Mouse (Mus musculus): ENCODE measurements around the gene Babam2. TPM values are rescaled to one million over a fixed set of nuclear protein-coding genes. Genes with fewer than 3 reads are reported as not detected.
"Not testable (repeated sequence)": the region's sequence is repeated elsewhere in the genome, so short reads cannot be mapped to it uniquely, and the experiment has no call there.

Babam2 gene
- total RNA-seq, 1 experiment from 2014 or later = 152 TPM

DNA sequence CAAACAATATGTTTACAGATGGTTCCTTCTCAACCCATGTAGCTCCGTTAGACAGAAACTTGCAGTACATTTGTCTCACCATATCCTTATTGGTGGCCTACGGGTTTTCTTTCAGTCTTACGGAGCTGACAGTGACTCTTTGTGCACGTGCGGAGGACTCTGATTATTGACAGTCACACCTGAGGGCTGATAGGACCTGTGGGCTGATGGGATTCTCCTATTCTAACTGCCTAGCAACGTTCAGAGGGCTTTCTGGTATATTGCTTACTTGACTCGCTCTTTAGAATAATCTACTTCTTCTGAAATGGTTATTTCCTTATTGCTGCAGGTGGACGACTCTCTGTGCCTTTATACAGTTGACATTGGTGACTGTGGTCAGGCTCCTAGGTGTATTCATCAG is 243.4 kb downstream of the Babam2 start:
- no peak for DNase-seq

DNA sequence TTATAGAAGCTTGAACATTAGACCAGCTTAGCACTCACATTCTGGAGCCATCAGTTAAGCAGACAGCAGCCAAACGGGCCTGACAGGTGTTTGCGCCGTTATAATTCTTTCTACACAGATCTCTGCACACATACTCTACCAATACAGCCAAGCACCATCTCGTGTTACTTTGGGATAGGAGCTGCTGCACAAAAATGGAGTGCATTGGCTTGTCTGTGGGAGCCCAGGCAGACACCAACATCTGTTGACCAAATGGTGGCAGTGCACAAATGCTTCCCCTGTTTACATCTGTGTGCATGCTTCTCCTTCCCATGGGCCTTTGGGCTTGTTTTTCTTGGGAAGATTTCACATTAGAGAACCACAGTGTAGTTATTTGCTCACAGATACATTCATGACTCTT is 249.7 kb downstream of the Babam2 start:
- DNase-seq = no peak

DNA sequence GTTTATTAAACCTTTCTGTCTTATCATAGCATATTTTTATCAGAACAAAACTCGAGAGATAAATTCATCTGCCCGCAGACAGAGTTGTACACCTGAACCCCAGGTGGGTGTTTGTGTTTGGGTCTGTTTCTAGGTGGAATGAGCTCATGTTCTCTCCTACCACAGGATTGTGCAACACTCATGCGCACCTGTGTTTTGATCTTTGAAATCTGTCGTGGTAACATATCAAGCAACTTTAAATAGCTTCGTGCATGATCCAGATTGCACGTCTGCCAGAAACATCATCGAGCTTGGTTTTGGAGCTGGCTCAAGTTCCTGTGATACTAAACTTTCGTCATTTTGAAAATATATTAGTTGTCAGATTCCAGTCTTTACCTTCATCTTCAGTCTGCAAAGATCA is 251.9 kb downstream of the Babam2 start:
- DNase-seq = no peak

DNA sequence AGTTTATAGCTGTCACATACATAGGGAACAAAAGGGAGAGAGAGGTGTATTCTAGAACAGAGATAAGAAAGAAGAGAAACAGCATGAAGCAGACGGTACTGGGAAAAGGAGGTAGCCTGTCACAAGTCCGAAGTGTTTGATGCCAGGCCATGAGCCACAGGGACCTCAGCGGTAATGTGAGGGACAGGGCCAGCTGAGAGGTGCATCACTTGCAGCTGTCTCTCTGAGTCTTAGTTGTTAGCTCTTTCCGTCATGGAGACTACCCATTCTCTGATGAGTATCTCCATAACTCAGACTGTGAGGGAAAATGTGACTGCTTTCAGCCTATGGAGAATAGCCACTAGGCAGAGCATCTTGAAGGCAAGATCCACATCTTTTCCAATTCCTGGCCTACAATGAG is 253.0 kb downstream of the Babam2 start:
- no peak for DNase-seq

DNA sequence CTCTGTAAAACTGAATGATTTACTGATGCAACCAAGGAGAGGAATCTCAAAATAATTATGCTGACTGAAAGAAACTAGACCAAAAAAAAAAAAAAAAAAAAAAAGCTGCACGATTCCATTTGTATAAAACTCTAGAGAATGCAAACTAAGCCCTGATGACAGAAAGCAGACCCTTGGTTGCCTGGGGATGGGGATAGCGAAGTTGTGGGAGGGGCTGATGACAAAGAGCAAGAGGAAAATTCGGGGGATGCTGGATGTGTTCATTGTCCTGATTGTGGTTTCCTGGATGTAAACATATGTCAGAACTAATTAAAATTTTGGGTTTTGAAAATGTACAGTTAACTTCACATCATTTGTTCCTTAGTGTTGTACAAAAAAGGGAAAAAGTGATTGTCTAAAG is 257.7 kb downstream of the Babam2 start:
- DNase-seq = no peak

DNA sequence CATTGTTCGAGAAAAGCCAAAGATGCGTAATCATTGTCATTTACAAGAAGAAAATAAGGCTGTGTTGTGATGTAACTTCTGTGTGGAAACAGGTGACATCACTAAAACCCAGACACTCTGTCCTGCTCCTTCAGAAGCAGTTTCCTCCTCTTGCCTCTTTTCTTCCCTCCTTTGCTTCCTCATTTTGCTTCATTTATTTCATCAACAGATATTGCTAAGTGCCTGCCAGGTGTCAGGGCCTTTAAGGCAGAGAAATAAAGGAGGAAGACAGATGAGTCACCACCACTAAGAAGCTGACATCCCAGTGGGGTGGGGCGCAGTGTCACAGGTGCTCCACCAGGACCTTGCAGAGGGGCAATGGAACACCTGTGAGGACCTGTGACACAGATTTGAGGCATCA is 258.9 kb downstream of the Babam2 start:
- DNase-seq = no peak

DNA sequence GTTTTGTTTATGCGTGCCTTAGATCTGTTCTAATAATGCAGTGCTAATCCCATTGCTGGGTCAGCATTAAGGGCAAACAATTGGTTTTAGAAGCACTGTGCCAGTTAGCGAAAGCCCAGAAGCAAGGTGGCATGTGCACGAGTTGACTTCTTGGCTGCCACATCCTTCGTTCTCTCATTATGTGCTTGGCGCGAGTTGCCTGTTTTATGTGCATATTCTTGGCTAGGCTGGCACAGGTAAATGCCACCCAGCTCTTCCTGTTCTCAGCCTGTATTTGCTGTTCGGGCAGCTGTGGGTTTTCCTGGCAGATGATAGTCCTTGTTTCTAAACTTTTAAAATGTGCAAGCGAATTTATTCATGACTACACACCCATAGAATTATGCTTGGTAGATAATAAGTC is 262.4 kb downstream of the Babam2 start:
- DNase-seq = no peak

DNA sequence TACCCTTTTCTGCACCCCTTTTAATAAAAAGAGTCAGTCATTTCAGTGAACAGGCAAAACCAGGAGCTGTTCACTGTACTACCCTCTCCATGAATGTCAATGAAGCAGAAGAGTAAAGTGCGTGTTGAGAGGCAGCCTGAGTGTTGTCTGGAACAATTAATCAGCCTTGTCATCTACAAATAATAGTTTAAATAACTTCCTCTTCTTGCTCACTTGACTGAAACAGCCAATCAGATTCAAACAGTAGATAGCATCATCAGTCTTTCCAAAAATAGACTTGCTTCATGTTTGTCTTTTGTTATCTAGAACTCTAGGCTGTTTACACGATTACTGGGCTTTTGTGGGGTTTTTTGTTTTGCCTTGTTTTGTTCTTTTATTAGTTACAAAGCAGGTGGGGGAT is 263.9 kb downstream of the Babam2 start:
- no peak for DNase-seq

DNA sequence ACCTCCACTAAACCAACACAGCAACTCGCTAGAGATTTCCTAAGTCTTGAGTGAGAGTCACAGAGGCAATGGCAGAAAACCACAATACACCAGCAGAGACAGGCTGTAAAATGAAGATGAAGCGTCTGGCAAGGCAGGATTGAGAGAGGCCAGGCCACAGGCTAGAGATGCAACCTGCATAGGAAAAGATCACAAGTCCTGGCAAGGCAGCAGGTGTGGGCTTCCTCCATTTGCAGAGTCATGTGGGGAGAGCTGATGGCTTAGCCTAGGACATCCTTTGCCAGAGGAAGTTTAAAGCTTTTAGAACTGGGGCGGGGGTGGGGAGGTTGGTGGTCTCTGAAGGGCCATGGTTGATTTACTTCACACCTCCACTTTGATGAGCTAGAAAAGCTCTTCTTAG is 264.9 kb downstream of the Babam2 start:
- no peak for DNase-seq

DNA sequence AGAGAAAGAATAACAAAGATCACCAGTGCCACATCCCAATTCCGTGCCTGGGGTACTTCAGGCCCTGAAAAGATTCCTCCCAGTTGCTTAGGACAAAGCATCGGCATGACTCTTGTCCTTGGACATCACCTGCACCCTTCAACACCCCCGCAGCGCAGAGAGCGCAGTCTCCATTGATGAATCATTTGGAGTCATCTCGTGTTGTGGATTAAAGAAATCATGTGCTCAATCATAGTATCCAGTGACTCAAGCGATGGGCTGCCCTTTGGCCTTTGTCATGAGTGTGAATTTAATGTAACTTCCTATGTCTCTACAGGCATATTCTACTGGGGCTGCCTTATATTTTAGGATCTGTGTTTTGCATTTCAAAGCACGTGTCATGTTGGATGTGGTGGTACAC is 265.9 kb downstream of the Babam2 start:
- DNase-seq = peak; percentile 42

DNA sequence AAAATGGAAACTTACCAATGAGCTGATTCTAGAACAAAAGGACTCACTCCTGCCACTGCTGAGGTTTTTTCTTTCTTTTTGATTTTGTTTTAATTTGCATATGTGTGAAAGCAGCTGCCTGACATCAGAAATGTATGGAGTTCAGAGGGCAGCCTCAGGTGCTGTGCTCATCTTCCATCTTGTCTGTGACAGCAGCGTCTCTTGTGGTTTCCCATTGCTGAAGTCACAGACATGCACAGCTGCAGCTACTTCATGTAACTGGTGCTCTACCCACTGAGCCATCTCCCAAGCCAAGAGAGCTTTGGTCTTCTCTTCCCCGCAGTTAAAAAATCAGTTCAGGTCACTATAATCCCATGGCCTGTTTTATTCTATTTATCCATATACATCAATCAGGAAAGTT is 266.4 kb downstream of the Babam2 start:
- no peak for DNase-seq

DNA sequence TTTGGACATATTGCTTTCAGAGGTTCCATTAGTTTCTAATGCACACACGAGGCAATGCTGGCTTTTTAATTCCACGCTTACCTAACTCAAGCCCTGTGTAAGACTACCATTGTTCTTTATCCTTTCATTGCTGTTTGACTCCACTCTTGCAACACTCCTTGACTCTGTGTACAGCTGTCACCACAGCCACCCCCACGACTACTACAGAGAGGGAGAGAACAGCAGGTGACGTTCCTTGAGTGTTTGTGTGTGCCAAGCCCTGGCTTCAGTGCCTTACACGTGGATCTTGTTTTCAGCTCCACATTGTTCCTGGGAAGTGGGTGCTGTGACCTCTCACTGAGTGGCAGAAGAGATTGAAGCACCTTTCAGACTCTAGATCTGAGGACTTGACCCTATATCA is 269.3 kb downstream of the Babam2 start:
- DNase-seq = no peak

DNA sequence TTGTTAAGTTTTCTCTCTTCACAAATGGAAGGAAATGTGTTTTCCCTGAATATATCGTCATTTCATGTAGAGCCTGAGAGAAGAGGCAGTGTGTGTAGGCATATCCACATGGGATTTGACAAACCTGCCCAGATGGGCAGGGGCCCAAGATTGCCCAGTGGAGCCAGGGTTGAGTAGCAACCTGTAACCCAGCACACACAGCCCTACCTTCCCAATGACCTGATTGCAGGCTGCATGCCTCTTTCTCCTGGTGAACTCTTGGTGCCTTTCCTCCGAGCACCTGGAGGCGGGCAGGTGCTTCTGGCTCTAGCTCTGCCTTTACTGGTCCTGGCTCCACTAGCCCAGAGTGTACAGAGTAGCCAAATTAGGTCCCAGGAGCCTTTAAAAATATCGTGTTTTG is 270.0 kb downstream of the Babam2 start:
- no peak for DNase-seq

DNA sequence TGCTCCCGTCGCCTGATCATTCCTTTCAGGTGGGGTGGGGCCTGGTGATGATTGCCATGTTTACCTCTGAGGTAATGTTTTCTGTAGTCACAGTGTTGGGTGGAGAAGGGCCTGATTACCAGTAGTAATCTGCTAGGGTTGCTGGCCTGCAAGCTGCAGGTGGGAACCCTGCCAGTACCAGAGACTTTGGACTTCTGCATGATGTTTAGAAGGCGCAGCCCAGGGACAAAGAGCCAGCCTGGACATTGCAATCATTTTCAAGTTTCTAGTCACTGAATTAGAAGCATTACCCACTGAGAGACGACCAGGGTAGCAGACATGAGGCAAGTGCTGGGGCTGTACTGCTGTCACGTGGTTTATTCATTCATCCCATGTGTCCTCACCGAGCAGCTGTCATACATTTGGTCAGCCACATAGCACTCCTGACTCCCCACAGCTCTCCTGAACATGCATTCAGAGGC is 270.6 kb downstream of the Babam2 start:
- DNase-seq = no peak

DNA sequence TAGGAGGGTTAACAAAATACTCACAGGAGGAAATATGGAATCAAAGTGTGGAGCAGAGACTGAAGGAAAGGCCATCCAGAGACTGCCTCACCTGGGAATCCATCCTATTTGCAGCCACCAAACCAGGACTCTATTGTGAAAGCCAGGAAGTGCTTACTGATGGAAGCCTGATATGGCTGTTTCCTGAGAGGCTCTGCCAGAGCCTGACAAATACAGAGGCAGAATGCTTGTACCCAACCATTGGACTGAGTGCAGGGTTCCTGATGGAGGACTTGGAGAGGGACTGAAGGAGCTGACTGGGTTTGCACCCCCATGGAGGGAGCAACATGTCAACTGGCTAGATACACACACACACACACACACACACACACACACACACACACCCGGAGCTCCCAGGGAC is 274.9 kb downstream of the Babam2 start:
- DNase-seq = not testable (repeated sequence)

DNA sequence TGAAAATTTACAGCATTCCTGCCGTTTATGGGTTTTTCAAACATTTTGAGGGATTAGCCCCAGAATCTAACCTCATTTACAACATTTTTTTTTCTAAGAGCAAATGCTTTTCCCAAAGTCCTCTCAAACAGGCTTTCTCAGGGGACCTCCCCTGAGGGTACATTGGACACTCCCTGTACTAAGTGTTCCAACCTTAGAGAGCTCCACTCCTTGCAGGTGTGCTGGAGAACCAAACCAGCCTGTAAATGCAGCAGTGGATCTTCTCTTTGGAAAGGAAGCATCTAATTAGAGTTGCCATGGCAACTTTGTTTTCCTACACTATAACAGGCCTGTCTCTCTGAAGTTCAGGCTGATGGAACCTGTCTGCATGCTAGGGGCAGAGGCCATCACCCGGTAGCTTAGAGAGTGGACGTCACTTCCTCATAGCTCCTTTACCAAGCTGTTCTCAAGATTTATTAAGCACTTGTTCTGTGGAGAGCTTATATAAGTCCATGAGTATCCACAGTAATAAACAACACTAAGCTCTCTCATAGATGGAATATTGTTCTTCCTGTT is 277.2 kb downstream of the Babam2 start:
- DNase-seq = no peak

DNA sequence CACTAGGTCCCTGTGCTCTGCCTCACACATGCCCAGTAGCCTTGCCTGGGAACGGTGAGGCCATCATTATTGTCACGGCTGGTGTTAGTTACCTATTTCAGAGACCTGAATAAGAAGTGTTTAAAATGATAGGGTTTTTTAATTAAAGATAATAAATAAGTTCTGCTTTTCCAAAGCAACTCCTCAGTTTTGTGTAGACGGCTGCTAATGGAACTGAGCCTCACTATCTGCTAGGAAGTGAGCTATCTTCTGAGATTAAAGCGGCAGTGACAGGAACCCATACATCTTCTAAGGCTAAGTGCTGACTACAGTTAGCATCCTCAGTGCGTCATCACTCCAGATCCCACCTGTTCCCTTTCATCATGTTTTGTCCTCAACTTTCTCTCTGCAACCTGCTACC is 284.6 kb downstream of the Babam2 start:
- DNase-seq = no peak

DNA sequence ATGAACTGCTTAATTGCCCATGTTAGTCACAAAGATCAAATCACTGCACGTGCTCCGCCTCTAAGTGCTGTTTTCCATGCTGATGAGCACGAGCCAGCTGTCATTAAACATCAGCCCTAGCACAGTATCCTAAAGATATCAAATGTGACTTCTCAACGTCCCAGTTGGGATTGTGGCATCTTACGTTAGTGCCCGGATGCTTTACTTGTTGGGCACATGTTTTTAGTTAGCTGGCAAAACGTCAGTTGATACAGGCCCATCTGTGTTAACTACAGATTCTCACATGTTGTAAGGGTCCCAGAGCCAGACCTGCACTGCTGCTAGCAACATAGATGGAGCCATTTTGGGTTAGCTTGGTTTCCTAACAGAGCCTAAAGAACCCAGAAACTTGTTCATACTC is 285.7 kb downstream of the Babam2 start:
- no peak for DNase-seq

DNA sequence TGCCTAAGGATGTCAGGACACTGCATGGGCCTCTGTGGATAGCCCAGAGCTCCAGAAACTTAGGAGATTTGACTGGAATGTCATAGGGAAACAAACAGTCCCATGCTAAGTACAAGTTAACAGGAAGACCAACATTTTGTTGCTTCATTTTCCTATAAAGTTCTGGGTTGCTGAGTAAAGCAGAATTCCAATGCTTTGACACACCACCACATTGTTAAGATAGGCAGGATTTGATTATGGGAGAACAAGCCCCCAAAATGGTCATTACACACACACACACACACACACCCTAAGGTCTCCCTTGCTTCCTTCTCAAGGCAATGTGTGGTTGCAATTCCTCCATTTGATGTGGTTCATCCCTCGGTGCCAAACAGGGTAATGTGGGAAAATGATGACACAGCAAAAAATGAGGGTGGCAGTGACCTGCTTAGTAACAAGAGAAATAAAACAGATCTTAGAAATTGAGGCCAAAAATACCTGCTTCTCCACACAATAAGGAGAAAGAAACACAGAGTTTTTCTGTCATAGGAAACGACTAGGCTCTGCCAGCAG is 286.4 kb downstream of the Babam2 start:
- no peak for DNase-seq

DNA sequence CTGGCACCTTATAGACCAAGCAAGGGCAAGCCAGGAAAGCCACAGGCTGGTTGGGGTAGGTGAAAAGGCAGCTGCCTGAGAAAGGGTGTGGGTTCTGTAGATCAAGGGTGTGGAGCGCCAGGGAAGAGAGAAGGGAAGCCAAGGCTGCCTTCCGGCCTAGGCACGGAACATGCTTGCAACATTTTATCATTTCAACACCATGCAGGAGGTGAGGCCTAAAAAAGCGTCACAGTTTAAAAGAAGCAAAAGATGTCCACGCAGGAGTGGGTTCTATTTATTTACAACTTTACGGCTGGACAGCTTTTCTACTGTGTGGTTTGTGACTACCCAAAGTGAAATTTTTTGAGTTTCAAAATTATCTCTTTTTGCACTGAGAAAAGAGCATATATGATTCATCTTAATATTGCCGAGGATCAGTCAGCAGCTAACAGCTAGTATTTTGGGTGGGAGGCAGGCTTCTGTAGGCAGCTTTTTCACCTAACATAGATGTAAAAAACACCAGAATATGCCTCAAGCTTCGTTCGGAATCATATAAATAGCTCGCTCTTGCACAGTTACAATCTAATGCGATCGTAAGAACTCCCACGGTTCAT is 287.0 kb downstream of the Babam2 start:
- DNase-seq = peak; percentile 27

DNA sequence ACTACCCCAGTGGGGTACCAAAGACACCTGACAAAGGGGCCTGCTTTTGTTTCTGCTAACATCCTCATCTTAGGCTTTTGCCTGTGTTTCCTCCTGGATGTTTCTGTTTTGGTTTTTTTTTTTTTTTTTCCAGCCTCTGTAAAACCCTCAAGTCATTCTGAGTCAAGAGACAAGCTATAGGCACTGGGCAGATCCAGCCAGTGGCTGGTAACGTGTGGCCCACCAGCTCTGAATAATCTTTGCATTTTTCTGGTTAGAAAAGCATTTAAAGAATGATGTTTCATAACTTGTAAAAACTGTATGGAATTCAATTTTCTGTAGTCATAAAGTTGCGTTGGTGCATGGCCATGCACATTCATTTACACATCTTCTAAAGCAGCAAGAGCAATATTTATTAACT is 287.5 kb downstream of the Babam2 start:
- no peak for DNase-seq

DNA sequence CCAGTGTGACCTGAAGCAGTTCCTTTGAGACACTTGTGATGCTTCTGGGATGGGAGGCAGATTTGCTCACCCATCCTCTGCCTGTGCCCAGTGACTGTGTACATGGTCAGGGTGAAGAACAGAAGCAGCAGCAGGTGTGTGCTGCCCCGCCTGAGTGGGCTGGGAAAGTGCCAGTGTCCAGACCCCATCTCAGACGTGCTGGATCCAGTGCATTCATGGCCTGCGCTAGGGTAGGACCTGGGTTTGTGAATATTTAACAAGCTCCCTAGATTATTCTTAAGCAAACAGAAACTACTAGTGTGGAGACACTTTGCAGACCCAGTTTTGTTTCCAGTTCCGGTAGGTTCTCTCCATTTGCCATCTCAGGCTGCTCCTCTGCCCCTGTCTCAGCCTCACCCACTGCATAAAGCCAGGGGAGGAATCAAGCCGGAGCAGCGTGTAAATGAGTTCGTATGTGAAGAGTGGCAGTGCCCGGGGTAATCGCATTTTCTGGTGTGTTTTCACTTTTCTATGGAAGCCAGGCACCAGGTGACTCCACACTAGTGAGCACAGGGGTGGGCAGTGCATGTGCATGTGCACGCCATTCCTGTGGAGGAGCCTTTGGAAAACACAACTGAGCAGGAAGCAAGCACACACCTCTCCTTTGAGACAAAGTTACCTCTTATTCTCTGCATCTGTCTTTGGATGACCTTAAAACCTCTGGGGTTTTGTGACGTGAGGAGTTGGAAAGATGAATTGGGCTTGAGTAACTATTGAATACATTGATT is 290.2 kb downstream of the Babam2 start:
- no peak for DNase-seq

DNA sequence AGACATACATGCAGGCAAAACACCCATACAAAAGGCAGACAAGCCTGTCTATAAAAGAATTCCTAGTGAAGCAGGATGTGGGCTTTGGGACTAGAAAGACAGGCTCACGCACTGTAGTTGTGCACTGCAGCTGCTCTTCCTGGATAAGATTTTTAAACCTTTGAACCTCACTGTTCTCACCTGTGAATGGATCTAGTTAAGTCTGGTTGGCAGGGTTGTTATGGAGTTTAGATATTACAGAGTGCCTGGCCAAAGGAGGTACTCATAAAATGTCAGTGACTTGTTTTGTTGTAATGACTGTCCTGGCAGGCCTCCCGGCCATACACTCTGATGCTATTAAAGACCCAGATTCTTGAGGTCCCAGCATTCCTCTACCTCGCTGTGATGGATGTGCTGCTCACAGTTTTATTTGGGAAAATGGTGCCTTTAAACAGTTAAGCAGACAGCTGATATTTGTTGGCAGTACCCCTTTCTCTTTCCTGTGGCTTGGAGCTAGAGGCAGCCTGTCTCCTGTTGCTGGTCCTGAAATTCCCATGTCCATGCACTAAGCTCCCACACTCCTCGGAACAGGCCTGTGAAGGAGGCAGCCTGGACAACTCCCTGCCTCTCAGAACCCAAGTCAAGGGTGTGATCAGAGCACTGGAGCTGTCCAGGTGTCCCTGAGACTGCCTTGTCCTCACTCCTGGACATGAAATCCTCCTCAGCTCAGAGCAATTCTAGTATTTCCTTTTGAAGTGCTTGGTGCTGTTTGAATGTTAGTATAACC is 299.9 kb downstream of the Babam2 start:
- DNase-seq = no peak
